In genomic region chr19:40992517-40993044, GRCm38 (mm10) we compare ENCODE assay signal across 21 mouse cellular contexts. TPM values are rescaled to one million over a fixed set of nuclear protein-coding genes. Genes with fewer than 3 reads are reported as not detected.
DNase-seq lines count a peak whose midpoint lies in the region; ATAC-seq and TF ChIP-seq lines count a peak whose summit lies in the region.
"Had no signal": no experiment of that assay in that cellular context is flagged by ENCODE, and none has a peak within 500 bp of the region (broad histone marks: within the 10 kb centered on the region; RNA-seq: fewer than 3 reads in every experiment).

No protein-coding gene starts in this region.

- H3K27me3 ChIP-seq in kidney, postnatal 0 days (ENCODE audit: insufficient read depth, low read length) = no peaks in the 10 kb centered on the region
- H3K27me3 ChIP-seq in C2C12 (ENCODE audit: control insufficient read depth, insufficient read depth, insufficient read length) = no peaks in the 10 kb centered on the region
- no peaks in the 10 kb centered on the region for H3K27me3 ChIP-seq in intestine, embryonic 14.5 days (replicated peaks; ENCODE audit: control insufficient read depth, insufficient read depth, low read length)
- no peaks in the 10 kb centered on the region for H3K27me3 ChIP-seq in midbrain, embryonic 16.5 days (ENCODE audit: control insufficient read depth, insufficient read depth, low read depth, low read length)
- H3K27me3 ChIP-seq: neural tube, embryonic 13.5 days had no signal

- no peak overlapping the region for H3ac ChIP-seq in C2C12 (ENCODE audit: control insufficient read depth, insufficient read length, low read depth)

- H3K36me3 ChIP-seq in kidney, postnatal 0 days (ENCODE audit: insufficient read depth, low read length) = no peaks in the 10 kb centered on the region
- H3K36me3 ChIP-seq in C2C12 (ENCODE audit: control insufficient read depth, insufficient read depth) = no peaks in the 10 kb centered on the region
- no peaks in the 10 kb centered on the region for H3K36me3 ChIP-seq in intestine, embryonic 14.5 days (ENCODE audit: control insufficient read depth, insufficient read depth, low read length)
- no peaks in the 10 kb centered on the region for H3K36me3 ChIP-seq in midbrain, embryonic 16.5 days (ENCODE audit: control insufficient read depth, insufficient read depth, low read length)
- H3K36me3 ChIP-seq: embryonic facial prominence, embryonic 10.5 days; heart, embryonic 13.5 days; neural tube, embryonic 13.5 days had no signal

- peaks cover 4% of the 10 kb centered on the region; the same call in 1 of the 2 replicates for H3K4me1 ChIP-seq in kidney, postnatal 0 days (replicated peaks; ENCODE audit: insufficient read depth, low read length)
- H3K4me1 ChIP-seq in intestine, embryonic 14.5 days (replicated peaks; ENCODE audit: control insufficient read depth, insufficient read depth, low read length) = no peaks in the 10 kb centered on the region
- no peaks in the 10 kb centered on the region for H3K4me1 ChIP-seq in midbrain, embryonic 16.5 days (ENCODE audit: control insufficient read depth, insufficient read depth, low read length)
- H3K4me1 ChIP-seq: heart, embryonic 13.5 days had no signal

- H3K4me3 ChIP-seq in kidney, postnatal 0 days (replicated peaks; ENCODE audit: low read depth, low read length) = peak overlapping the region; percentile 14; the same call in 1 of the 2 replicates
- H3K4me3 ChIP-seq in C2C12 (ENCODE audit: insufficient read depth, poor library complexity, severe bottlenecking) = peak overlapping the region; percentile 16
- H3K4me3 ChIP-seq in intestine, embryonic 14.5 days (ENCODE audit: low read depth, low read length) = no peak overlapping the region
- no peak overlapping the region for H3K4me3 ChIP-seq in midbrain, embryonic 16.5 days (ENCODE audit: low read depth, low read length)
- H3K4me3 ChIP-seq: embryonic facial prominence, embryonic 10.5 days; erythroblast, embryonic 14.5 days; heart, embryonic 13.5 days; neural tube, embryonic 13.5 days had no signal

- WGBS in kidney, postnatal 0 days = 46% methylated on average over 7 of the region's 8 CpGs
- 73% methylated on average over 8 of the region's 8 CpGs for WGBS in intestine, embryonic 14.5 days
- WGBS in midbrain, embryonic 16.5 days = 78% methylated on average over 8 of the region's 8 CpGs

- H3K79me2 ChIP-seq in C2C12 (ENCODE audit: control insufficient read depth, insufficient read depth) = peaks cover 50% of the 10 kb centered on the region

- no peak overlapping the region for H3K27ac ChIP-seq in kidney, postnatal 0 days
- H3K27ac ChIP-seq in intestine, embryonic 14.5 days (ENCODE audit: low read depth) = no peak overlapping the region
- no peak overlapping the region for H3K27ac ChIP-seq in midbrain, embryonic 16.5 days (ENCODE audit: low read length)
- H3K27ac ChIP-seq: embryonic facial prominence, embryonic 10.5 days; heart, embryonic 13.5 days; neural tube, embryonic 13.5 days; stomach, postnatal 0 days had no signal

- no peak for TF ChIP-seq CTCF in kidney, postnatal 0 days (IDR thresholded peaks at IDR 0.05; ENCODE audit: low read depth)
- TF ChIP-seq CTCF in C2C12 (IDR thresholded peaks at IDR 0.05; ENCODE audit: control insufficient read depth, insufficient read depth, insufficient read length) = no peak

- no peaks in the 10 kb centered on the region for H3K9me3 ChIP-seq in kidney, postnatal 0 days (replicated peaks; ENCODE audit: low read length)
- H3K9me3 ChIP-seq in intestine, embryonic 14.5 days (ENCODE audit: control insufficient read depth, low read length) = no peaks in the 10 kb centered on the region
- no peaks in the 10 kb centered on the region for H3K9me3 ChIP-seq in midbrain, embryonic 16.5 days (replicated peaks; ENCODE audit: control insufficient read depth, low read length, poor library complexity, severe bottlenecking)
- H3K9me3 ChIP-seq: embryonic facial prominence, embryonic 10.5 days; heart, embryonic 13.5 days; neural tube, embryonic 13.5 days had no signal

- peak overlapping the region; percentile 46 for H3K4me2 ChIP-seq in kidney, postnatal 0 days (ENCODE audit: low read length)
- H3K4me2 ChIP-seq in intestine, embryonic 14.5 days (ENCODE audit: low read length) = peak overlapping the region; percentile 20
- no peak overlapping the region for H3K4me2 ChIP-seq in midbrain, embryonic 16.5 days (ENCODE audit: low read length)
- H3K4me2 ChIP-seq: heart, embryonic 13.5 days had no signal

- no peak overlapping the region for H3K9ac ChIP-seq in kidney, postnatal 0 days (ENCODE audit: low read depth, low read length)
- no peak overlapping the region for H3K9ac ChIP-seq in intestine, embryonic 14.5 days (ENCODE audit: low read length)
- H3K9ac ChIP-seq in midbrain, embryonic 16.5 days (ENCODE audit: low read depth, low read length) = no peak overlapping the region
- H3K9ac ChIP-seq: heart, embryonic 13.5 days; neural tube, embryonic 13.5 days had no signal

- peak; percentile 36 to 51 for DNase-seq in frontal cortex, adult 2 months (ENCODE audit: extremely low spot score in 1 of 2, low spot score in 1 of 2)
- no peak for DNase-seq in frontal cortex, postnatal 10 days (ENCODE audit: low spot score in 2 of 2)
- no peak for DNase-seq in kidney, postnatal 0 days (ENCODE audit: low spot score)
- no peak for DNase-seq in kidney, adult 8-10 months
- no peak for DNase-seq in intestine, embryonic 14.5 days (ENCODE audit: low spot score)
- no peak for DNase-seq in cerebellum, adult 11-12 months
- DNase-seq: cerebellum, postnatal 25 days; gastrocnemius, postnatal 25 days; kidney, adult 18-20 months; retina, postnatal 1 day; spleen, adult 18-20 months; thymus, postnatal 36 days had no signal

- ATAC-seq in kidney, postnatal 0 days (replicated peaks; ENCODE audit: low FRiP score, low read depth) = no peak
- no peak for ATAC-seq in intestine, embryonic 14.5 days (replicated peaks; ENCODE audit: low FRiP score, low TSS enrichment, low read depth)
- ATAC-seq in midbrain, embryonic 16.5 days = no peak
- ATAC-seq: forebrain, embryonic 16.5 days had no signal

- H3K79me3 ChIP-seq in C2C12 (ENCODE audit: low read depth) = peaks cover 8% of the 10 kb centered on the region

TF ChIP-seq in C2C12, 6 proteins besides CTCF, POLR2A, EP300 and RAD21:
- TF ChIP-seq FOSL1 (IDR thresholded peaks at IDR 0.05; ENCODE audit: insufficient read depth, low read length, poor library complexity, severe bottlenecking) (no peak), MAX (IDR thresholded peaks at IDR 0.05) (no peak), USF1 (IDR thresholded peaks at IDR 0.05; ENCODE audit: low read depth) (no peak), MYOD1 (IDR thresholded peaks at IDR 0.05; ENCODE audit: control insufficient read depth, insufficient read length, low read depth) (no peak), MYOG (IDR thresholded peaks at IDR 0.05; ENCODE audit: control insufficient read depth, extremely low read depth, insufficient read length) (no peak), CEBPB (IDR thresholded peaks at IDR 0.05; ENCODE audit: low read depth) (no peak)

RNA-seq across cellular contexts. Expression of gene Blnk, which starts 1.8 kb away (rescaled TPM):
- polyA plus RNA-seq in frontal cortex, adult 2 months (2012; rRNA removed) = 6.9 and 7.2 TPM in 2 replicates
- polyA plus RNA-seq in kidney, postnatal 0 days (2015; fragmentation: Nextera tagmentation; extraction: Ambion mirVana) = 29.7 and 29.9 TPM in 2 replicates
- polyA plus RNA-seq in C2C12 (2012; fragmentation: generic; extraction: Trizol) = 6.5 TPM
- polyA plus RNA-seq in intestine, embryonic 14.5 days (2014; fragmentation: Nextera tagmentation; extraction: Ambion mirVana) = 17.8 and 21.5 TPM in 2 replicates
- polyA plus RNA-seq in midbrain, embryonic 16.5 days (2015; fragmentation: Nextera tagmentation; extraction: Ambion mirVana) = 0.48 and 0.87 TPM in 2 replicates
- polyA plus RNA-seq: erythroblast, embryonic 14.5 days had no signal

RNA-seq across cellular contexts. Expression of gene Dntt, which starts 36.5 kb away (rescaled TPM):
- 0.06 and 0.12 TPM in 2 replicates for polyA plus RNA-seq in frontal cortex, adult 2 months (2012; rRNA removed)
- 0.09 and 0.17 TPM in 2 replicates for polyA plus RNA-seq in kidney, postnatal 0 days (2015; fragmentation: Nextera tagmentation; extraction: Ambion mirVana)
- polyA plus RNA-seq in C2C12 (2012; fragmentation: generic; extraction: Trizol) = not detected
- not detected in 2 replicates for polyA plus RNA-seq in intestine, embryonic 14.5 days (2014; fragmentation: Nextera tagmentation; extraction: Ambion mirVana)
- 0.21 and 0.27 TPM in 2 replicates for polyA plus RNA-seq in midbrain, embryonic 16.5 days (2015; fragmentation: Nextera tagmentation; extraction: Ambion mirVana)
- polyA plus RNA-seq: embryonic facial prominence, embryonic 10.5 days; erythroblast, embryonic 14.5 days; forebrain, embryonic 16.5 days; heart, embryonic 13.5 days; lung, embryonic 16.5 days; stomach, postnatal 0 days had no signal

Comparison
In these comparisons a context has a peak if more than half of its experiments do, and no peak if none do; other contexts are left out.
1. DNase-seq: peak in frontal cortex, adult 2 months (2 of 2); none in frontal cortex, postnatal 10 days (0 of 2), kidney, postnatal 0 days (single experiment), kidney, adult 8-10 months (0 of 2), intestine, embryonic 14.5 days (single experiment) and cerebellum, adult 11-12 months (single experiment).
2. H3K4me3 ChIP-seq: peak in kidney, postnatal 0 days (single experiment) and C2C12 (single experiment); none in intestine, embryonic 14.5 days (single experiment) and midbrain, embryonic 16.5 days (single experiment).